Mouse (Mus musculus) kidney, adult 11 months (tissue): Measurements from ENCODE around the gene Pdzd2.

Experiments used
- DNase-seq: peaks from one replicate; pipeline ENCODE4 v3.0.0; 2022

The Pdzd2 gene

DNA sequence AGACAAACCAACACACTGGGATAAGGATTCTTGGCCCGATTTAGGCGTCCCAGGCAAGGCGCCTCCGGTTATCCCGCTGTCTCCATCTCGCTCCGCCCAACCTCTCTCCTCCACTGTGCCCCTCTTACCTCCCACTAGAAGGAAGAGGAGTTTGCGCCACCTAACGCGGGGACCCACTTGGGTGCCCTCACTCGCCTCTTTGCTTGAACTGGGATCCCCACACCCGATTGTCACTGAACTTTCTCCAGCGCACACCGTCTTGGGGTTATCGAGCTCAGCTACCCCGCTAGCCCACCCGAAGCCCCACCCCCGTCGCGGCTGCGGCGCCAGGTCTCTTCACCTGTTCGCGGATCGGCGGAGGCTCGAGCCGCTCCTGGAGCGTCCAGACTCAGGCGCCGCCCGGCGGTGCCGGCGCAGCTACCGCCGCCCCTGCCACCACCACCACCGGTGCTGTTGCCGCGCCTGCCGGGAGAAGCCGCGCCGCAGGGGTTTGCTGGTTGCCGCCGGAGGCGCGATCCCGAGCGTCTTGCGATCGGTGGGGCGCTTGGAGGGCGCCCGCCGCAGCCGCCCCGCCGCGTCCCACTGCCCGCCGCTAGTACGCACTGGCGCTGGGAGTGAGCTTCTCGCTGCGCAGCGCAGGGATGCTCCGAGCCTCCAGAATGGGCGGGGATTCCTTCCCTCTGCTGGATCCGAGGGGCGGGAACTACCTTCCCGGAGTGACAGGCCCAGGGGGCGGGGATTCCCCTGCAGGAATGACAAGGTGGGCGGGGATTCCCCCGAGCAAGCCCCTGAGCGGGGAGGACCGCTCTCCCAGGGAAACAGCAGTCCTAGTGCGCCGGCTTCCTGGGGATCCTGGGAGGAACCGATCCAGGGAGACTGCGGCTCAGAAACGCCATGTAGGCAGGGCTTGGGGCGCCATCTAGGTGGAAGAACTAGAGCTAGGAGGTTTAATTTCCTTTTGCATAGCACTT, at the start of gene Pdzd2:
Gene Pdzd2, minus strand, starts transcription at position 648 of the 971 bp plus-strand sequence.
- peak; percentile 92 for DNase-seq

DNA sequence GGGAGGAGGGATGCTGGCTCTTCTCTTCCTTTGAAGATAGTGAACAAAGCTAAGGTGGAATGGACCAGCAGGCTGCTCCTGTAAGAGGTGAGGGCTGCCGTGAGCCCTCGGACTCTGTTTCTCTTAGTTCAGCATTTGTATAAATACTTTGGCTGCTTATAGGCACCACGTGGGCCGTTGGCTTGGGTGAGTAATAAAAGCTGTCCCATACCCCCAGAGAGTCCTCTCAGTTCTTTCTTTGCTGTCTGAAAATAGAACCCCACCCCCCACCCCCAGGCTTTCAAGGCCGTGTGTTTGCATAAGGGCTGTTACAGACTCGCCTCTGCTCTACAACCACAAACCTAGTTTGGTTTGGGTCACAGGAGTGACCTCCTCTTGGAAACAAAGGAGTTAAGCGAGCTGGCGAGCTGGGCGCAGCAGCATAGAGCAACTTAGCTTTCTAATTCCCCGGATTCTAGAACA, 49.7 kb upstream of the Pdzd2 start:
- DNase-seq, result no peak

DNA sequence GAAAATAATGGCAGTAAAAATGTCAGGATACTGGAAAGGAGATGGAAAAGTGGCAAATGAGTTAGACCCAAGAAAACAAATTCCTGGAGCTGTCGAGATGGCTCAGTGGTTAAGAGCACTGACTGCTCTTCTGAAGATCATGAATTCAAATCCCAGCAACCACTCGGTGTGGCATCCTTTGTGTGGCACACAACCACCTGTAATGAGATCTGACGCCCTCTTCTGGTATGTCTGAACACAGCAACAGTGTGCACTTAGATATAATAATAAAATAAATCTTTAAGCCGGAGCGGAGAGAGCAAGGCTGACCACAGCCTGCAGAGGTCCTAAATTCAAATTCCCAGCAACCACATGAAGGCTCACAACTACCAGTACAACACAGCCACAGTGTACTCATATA, 48.8 kb upstream of the Pdzd2 start:
- DNase-seq, result no peak

DNA sequence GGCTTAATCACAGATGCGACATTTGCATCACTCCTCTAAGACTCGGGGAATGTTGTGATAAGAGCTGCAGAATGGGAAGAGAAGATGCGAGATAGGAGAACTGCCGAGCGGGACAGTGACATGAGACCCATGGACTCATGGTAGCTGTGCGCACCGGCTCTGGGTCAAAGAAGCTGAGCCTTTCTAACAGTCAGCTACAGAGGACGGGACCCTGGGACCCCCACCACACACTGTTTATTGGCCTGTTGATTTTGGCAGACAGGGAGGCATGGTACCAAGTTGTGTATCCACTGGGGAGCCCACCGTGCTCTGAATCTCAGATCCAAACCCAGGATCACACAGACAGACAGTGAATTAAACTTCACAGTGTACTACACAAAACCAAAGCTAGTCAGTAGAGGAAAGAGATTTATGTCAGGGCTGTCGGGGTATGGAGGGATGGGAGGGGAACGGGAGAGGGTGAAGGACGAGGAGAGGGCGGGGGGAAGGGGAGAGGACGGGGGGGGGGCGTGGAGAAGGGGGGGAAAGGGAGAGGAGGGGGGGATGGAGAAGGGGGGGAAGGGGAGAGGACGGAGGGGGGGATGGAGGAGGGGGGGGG, 42.1 kb upstream of the Pdzd2 start:
- no peak for DNase-seq

DNA sequence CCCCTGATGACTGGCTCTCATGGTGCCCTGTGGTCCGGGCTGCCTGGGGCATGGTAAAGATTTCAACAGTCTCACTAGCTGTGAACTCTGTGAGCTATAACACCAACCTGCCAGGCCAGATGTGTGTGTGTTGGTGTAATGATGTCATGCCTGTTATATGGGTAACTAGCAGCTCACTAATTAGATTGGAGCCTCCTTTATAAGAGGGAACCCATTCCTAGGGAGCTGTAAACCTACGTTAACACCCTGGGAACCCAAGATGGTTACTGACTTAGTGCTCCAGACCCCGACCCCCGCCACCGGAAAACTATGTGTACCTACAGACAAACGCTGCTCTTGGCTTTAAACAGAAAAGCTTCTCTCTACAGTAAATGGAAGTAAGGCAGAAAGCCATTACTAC, 41.6 kb upstream of the Pdzd2 start:
- no peak for DNase-seq

DNA sequence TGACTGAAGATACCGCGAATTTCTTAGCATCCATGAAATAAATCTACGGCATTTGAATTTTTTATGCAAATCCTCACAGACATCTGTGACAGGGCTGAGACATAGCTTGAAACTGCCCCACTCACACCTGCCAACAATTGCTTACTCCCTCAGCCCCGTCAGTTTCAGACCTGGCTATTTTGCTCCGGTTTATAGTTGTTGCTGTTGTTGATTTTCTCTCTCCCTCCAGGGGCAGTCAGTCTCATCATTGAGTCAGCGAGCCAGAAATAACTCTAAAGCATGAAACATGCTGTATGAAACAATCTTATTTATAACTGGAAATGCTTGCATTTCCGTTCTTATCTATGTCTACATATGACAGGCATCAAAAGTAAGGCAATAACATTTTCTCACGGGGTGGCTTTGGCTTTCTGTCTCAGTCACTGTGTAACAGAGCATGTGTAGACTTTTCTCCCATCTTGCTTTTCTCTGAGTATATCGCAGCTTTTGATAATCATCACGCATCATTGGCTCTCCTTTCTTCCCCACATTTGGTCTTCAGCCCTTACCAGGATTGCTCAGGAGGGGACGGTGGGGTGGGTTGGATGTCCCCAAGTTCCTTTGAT, 34.5 kb upstream of the Pdzd2 start:
- DNase-seq, result no peak

DNA sequence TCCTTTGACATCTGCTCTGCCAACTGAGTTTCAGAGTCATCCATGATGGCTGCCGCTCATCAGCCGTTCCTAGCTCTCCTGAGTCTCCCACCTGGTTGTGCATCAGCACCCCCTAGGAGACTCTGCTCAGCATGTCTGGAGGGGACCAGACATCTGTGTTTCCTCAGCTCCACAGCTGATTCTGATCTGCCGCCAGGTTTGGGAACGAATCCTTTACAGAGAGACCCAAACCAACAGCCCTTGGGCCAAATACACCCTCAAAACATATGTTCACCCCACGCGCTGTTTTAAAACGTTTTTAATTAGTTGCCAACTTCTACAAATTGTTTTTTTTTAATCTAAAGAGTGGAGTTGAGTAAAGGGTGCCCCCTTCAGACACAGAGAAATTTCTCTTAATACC, 31.2 kb upstream of the Pdzd2 start:
- DNase-seq, result no peak

DNA sequence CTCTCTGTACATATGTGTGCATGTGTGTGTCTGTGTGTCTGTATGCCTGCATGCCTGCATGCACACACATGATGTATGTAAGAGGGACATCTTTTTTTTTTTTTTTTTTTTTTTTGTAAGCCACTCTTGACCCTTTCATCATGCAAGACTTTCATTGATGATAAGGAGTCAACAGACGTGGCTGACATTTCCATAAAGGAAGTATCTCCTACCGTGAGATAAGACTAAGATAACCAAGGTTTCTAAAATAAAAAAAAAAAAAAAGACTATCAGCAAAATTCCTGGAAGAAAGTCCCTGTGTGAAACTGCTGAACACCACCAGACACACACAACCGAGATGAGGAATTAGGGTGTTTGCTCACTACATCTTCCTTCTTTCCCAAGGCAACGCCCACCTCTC, 27.1 kb upstream of the Pdzd2 start:
- DNase-seq, result no peak

DNA sequence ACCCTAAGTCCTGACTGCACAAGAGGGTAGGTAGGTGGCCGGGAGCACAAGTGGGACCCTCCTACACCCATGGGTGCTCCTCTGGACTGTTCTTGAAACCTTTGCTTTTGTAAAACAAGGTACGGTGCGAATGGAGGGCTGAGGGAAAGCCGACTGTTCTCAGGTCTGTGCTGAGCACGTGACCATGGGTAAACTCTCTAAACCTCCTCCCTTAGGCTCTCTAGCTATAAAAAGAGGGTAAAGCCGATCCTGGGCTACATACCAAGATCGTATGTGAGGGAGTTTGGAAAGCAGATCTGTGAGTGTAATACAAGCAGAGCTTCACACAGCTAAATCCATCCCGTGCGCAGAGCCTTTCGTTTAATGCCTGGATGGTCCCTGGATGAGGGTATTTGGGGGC, 23.4 kb upstream of the Pdzd2 start:
- DNase-seq, result no peak

DNA sequence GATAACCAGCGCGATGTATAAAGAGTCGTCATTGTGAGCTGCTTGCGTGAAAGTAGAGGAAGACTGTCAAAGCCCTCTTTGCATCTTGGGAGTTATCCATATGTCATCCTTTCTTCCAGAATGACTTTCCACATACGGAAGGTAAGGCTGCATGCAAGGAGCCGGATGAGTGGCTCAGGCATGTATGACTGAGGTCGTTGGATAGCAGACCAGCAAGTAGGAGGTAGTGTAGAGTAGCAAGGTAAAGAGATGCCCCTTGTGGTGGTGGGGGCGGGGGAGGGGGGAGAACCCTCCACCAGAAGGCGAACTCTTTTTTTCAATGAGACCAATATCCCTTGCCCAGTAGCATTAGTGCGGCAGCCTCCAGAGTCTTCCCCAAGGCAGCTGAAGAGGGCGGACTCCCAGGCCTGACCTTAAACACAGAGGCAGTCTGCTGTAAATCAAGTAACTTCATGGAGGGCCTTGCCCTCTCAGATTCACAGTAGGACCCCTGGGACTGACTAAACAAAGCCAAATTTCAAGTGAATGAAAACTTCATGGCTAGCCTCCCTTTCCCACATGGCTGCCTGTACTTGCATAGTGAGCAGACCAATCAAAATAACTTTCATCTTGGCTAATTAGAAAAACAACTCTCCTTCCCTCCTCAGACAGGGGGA, 22.7 kb upstream of the Pdzd2 start:
- DNase-seq, result no peak

DNA sequence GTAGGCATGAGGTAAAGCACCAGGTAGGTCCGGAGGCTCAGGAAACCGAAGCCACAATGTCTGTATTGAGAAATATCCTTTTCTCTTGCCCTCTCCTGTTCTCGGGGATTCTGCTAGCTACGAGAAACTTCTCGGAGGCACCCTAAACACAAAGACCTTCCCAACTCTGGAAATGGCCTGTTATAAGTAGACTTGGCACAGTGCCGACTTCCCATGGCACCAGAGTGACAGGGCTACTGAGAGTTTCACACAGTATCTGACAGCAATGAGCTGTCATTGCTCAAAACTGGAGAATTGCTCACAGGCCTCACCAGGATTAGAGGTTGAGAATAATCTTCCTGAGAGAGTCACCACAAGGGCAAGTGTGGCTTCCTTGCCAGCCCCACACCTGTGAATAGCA, 21.0 kb upstream of the Pdzd2 start:
- DNase-seq, result no peak

DNA sequence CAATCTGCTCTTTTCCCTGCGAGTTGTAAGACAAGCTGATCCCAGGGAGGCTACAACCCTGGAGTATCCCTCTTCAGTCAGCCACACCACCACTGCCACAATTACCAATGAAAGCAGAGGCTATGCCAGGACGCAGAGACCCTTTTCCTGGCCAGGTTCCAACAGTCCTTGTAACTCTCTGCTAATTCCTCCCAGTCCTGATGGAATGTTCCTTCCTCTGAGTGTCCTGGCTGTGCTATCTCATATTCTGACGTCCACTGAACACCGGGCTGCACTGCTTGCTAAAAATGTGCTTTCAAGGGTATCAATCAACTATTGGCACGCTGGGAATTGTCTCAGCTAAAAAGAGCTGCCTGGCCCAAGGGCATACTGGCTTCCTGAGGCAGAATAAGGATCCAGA, 18.7 kb upstream of the Pdzd2 start:
- DNase-seq, result no peak

DNA sequence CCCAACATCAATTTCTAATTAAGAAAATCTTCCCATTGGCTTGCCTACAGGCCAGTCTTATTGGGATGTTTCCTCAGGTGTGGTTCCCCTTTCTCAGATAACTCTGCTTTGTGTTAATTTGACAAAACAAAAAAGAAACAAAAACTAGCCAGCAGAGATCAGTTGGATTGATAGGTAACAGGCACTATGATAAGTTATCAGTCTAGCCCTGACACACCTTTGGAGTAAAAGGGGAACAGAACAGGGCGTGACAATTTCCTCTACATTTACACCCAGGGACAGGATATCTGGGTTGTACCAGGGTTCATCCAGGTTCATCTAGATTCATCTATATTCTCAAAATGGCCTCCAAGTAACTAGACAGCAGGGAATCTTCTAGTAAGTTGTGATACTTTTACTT, 18.0 kb upstream of the Pdzd2 start:
- no peak for DNase-seq

DNA sequence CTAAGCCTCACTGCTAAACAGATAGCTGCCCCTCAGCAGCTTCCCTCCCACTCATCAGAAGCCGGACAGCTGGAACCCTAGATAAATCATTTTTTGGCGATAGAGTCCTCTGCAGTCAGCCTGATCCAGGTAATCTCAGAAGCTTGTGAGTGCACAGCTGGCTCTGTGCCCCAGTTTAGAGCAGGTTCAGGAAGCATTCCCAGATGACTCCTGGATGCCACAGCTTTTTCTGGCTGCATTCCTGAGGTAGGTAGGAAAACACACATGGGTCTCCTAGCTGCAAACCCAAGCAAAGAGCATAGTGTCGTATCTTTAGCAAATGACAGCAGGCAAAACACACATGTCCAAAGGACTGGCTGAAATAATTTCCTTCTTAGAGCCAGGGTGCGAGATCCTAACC, 13.5 kb upstream of the Pdzd2 start:
- DNase-seq, result no peak

DNA sequence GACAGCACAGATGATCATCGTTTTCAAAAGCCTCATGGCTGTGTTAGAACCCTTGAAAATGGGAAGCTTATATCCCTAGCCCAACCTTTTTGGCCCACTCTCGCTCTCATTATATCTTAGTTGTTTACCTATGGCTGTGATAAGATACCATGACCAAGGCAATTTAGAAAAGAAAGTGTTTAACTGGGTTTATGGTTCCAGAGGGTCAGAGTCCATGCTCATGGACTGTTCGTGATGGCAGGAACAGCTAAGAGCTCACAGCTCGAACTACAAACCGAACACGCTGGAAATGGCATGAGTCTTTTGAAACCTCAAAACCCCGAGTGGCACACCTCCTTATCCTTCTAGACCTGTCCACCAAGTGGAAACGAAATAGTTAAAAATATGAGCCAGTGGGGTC, 11.2 kb upstream of the Pdzd2 start:
- DNase-seq, result no peak

DNA sequence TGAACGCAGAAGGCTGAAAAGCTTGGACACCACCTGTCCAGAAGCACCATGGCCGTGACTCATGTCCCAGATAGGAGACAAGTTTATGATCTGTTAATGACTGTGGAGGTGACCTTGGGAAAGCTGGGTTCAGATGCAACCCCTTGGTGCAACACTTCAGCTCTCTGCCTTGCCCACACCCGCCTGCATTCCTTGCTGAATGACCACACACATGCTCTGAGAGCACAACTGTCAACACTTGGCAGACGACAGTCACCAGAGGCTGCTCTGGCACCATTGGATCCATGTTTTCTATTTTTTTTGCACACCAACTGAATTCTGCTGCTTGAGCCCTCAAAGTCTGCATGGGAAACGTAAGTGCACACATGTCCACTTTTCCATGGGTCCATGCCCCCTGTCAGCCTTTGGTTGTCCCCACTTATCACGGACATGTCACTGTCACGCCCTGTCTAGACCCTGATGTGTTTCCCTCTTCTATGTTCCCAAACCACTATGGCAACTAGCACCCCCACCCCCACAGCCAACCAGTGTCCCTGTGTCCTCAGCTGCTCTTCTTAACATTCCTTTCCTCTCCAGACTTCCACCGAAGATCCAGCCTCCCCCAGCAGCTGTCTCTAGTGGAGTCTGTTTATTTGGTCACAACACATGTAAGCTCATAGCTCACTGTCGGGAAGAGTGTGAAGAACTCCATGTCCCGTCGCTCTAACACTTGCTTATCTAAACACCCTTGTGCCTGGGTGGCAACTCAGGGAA, 10.0 kb upstream of the Pdzd2 start:
- no peak for DNase-seq

DNA sequence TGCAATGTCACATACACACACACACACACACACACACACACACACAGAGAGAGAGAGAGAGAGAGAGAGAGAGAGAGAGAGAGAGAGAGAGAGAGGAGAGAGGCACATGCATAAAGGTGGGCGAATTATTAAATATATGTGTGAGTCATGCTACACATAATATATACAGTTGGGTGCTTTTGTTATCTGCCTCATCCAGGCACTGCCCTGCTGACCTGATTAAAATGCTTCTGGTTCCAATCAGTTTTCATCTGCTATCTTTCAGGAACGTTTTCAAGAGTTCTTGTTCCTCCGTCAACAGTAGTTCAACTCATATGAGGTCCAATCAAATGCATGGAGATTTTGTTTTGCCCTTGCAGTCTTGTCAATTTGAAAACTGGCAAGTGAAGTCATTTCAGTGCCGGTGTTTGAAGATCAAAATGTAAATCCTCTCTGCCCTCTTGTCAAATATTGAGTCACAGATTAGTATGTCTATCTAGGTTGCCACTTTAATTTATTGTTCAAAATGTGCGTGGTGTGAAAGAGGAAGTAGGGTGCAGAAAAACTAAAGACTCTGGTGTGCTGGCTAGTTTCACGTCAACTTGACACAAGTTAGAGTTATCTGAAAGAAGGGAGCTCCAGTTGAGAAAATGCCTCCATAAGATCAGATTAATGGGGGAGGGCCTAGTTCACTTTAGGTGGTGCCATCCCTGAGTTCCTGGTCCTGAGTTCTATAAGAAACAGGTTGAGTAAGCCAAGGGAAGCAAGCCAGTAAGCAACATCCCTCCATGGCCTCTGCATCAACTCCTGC, 2.6 kb upstream of the Pdzd2 start:
- no peak for DNase-seq

DNA sequence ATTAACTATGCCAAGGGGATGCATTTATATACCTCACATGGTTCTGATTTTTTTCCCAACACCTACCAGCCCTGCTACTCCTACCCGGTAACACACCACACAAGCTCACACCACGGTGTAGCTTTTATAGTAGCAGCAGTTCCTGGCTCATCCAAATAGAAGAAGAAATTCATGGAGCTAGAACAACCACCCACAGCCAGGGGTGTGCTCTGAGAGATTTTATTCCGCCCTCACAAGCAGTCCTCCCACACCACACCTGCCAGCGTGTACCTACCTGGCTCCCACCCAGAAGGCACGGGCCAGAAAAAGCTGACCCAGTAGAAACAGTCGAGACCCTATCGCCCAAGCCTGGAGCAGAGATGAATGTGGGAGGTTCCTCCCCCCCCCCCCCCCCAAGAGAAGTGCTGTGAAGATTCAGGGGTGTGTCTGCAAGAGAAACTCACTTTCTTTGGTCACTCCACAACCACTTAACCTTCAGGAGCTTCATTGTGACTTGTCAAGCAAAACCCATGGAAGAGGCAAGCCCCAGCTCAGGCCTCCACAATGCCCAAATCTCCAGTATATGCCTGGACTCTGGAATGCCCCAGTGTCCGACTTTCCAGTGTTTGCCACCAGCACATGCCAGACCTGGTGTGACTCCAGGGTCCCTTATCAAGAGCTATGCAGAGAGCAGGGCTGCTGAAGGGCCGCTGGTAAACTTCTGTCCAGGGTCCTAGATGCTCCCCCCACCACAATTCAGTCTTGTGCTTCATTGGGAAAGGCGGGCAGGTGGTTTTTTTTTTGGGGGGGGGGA, 1.2 kb downstream of the Pdzd2 start:
- DNase-seq, result no peak

DNA sequence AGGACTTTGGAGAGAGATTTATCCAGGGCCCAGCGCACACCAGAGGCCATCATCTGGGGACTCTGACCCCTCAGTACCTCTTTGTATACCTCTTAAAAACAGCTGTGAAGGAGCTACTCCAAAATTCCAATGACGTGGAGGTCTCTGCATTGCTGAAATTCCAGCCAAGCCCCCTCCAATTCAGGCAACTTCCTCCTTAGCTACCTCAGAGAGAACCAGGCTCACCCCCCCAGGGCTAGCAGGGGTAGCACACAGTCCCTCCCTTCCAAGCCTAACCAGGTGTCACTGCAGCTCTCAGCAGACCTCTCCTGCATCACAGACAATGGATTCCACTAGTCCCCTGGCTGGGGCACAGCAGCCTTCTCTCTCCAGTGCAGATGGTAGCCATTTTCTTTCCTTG, 4.5 kb downstream of the Pdzd2 start:
- DNase-seq, result no peak

DNA sequence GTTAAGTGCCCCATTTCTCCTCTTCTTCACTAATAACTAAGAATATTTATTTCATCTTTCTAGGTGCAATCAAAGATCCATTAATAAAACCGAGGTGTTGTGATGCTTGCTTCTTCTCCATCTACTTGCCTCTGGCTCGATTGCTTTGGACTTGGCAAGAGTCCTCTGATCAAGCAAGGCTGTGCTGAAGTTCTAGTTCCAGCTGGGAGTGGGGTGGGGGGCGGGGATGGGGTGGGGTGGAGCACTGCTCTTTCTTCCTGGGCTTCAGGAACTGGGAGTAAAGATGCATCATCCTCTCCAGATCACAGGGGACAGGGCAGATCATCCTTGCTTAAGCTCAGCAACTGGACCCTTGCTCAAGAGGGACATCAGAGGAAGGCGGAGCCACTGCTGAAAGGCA, 5.5 kb downstream of the Pdzd2 start:
- no peak for DNase-seq

DNA sequence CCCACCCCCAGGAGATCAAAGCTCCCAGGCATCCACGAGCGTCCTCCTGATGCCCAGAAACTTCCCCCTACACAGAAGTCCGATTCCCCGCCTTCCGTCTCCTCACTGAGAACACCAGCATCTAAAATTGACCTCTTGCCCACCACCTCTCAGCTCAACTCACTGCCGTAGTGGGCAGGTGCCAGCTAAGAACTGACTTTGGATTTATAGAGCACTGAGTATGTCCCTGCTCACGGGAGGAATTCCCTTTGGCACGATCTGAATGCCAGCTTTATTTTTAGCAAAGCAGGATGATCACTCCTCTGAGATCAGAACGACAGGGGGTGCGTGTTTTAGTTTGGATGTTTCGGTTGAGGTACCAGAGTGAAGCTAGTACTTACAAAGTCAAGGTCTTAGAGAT, 7.1 kb downstream of the Pdzd2 start:
- DNase-seq, result no peak
